Mouse (Mus musculus) heart, adult 2 months (tissue): ENCODE data around the gene Cep295nl. TPM values are rescaled to one million over a fixed set of nuclear protein-coding genes. Genes with fewer than 3 reads are reported as not detected.

ENCODE experiments used
- DNase-seq, 2 experiments: peaks; one replicate each; pipeline ENCODE4 v3.0.0; 2021
- H3K27ac ChIP-seq: fragments of 200-600 bp; 2 replicates; pipeline ENCODE4 v1.8.1; 2022
- H3K27me3 ChIP-seq: fragments of 200-500 bp; 2 replicates; pipeline ENCODE4 v1.6.1; 2012; ENCODE audit warnings: mild to moderate bottlenecking, low read length, inconsistent platforms, mixed read lengths; ENCODE audit not compliant: control insufficient read depth, insufficient read depth
- H3K36me3 ChIP-seq: fragments of 200-500 bp; 2 replicates; pipeline ENCODE4 v1.6.1; 2012; ENCODE audit warnings: low read length, inconsistent platforms; ENCODE audit not compliant: control insufficient read depth, insufficient read depth
- H3K4me1 ChIP-seq: fragments of 200-500 bp; 2 replicates; pipeline ENCODE4 v1.6.1; 2011; ENCODE audit warnings: low read length; ENCODE audit not compliant: control insufficient read depth, insufficient read depth
- H3K4me3 ChIP-seq: fragments of 200-600 bp; 2 replicates; pipeline ENCODE4 v1.8.1; 2022
- H3K79me2 ChIP-seq: fragments of 200-500 bp; replicated peaks from 2 replicates; pipeline ENCODE4 v1.6.1; 2012; ENCODE audit warnings: mild to moderate bottlenecking, inconsistent platforms, low read length, moderate library complexity, mixed read lengths; ENCODE audit not compliant: control insufficient read depth, insufficient read depth
- H3K9ac ChIP-seq: fragments of 200-500 bp; 2 replicates; pipeline ENCODE4 v1.6.1; 2012; ENCODE audit warnings: low read depth, mild to moderate bottlenecking, control low read depth, inconsistent platforms, low read length, mixed read lengths
- CTCF ChIP-seq: fragments of 200-600 bp; IDR thresholded peaks from 2 replicates; pipeline ENCODE4 v1.8.1; 2022; ENCODE audit warnings: antibody characterized with exemption, mild to moderate bottlenecking, moderate library complexity
- EP300 ChIP-seq: fragments of 200-500 bp; IDR thresholded peaks from 2 replicates; pipeline ENCODE4 v1.6.1; 2011; ENCODE audit warnings: low read depth, low read length, control low read depth; ENCODE audit not compliant: insufficient read depth
- POLR2A ChIP-seq: fragments of 200-500 bp; IDR thresholded peaks from 2 replicates; pipeline ENCODE4 v1.6.1; 2011; ENCODE audit warnings: mild to moderate bottlenecking, low read depth, low read length, control low read depth; ENCODE audit not compliant: insufficient read depth
- WGBS: fragments of 180-500 bp; shearing (Covaris S2); methylation state at CpG from one replicate; pipeline ENCODE4 v1.1.7; 2018; 5-methylcytosine and 5-hydroxymethylcytosine counted together
- intact Hi-C: fragments of 180-260 bp; cut with DNase I; formaldehyde crosslinking; loops from one replicate; pipeline ENCODE4 v1.15.1; 2025
- polyA plus RNA-seq: library from polyadenylated mRNA; depleted of rRNA; stranded (reverse); fragments of >200 nt; gene quantifications from 2 replicates; pipeline ENCODE4 v1.2.3, GENCODE M21; 2012; rRNA removed
- total RNA-seq, 2 experiments: library from RNA; stranded (reverse); gene quantifications; 2 replicates each; pipeline ENCODE4 v1.2.3; 2021

Cep295nl gene
- total and polyA plus RNA-seq, 3 experiments = 0.18 to 0.65 (median 0.32) TPM

DNA sequence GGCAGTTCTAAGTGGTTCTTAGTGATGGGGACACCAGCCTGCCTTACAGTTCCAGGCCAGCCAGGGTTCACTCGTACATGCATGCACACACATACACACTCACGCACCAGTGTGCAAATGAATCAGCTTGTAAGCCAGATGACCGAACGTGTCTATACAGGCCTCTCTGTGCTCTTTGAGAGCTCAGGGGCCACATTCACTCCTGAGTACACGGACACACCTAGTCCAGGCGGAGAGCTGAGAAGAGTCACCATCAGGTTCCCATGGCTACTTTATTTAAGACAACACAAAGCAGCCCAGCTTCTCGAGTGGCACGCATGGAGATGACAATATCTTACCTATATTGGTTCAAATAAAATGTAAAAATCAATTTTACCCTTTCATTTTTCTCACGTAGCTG, 55.9 kb downstream of the Cep295nl start:
- Histone ChIP-seq H3K36me3 (no peaks in the 10 kb centered on the region), H3K4me1 (peaks cover 8% of the 10 kb centered on the region), H3K4me3 (no peak overlapping the region), H3K9ac (no peak overlapping the region), H3K27me3 (no peaks in the 10 kb centered on the region), H3K79me2 (no peaks in the 10 kb centered on the region), H3K27ac (no peak overlapping the region)
- WGBS = 90% methylated on average over 9 of the region's 9 CpGs
- intact Hi-C loops = no loop called here
- no peak for DNase-seq
- TF ChIP-seq POLR2A = no peak
- TF ChIP-seq CTCF = no peak
- TF ChIP-seq EP300 = no peak

DNA sequence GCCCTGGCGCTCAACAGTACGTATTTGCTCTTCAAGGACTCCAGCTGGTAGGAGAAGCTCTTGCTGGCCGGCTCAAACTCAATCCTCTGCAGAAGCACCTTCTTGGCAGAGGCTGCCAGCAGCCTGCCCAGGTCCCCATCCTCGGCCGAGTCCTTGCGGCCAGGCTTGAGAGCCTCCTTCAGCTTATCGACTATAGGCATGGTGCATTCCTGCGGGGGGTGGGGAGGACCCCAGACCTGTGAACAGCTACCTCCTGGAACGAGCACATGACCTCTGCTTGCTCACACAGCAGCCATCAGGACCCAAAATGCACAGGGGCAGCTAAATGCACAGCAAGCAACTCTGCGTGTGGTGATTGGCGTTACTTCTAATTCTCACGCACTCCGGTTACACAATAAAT, 56.5 kb downstream of the Cep295nl start:
- peaks cover 8% of the 10 kb centered on the region for H3K4me1 ChIP-seq
- WGBS = 85% methylated on average over 13 of the region's 13 CpGs
- no peak overlapping the region for H3K27ac ChIP-seq
- H3K9ac ChIP-seq = no peak overlapping the region
- DNase-seq = no peak
- H3K36me3 ChIP-seq = no peaks in the 10 kb centered on the region
- TF ChIP-seq CTCF = no peak
- TF ChIP-seq EP300 = no peak
- TF ChIP-seq POLR2A = no peak
- no peak overlapping the region for H3K4me3 ChIP-seq
- intact Hi-C loops = no loop called here
- H3K27me3 ChIP-seq = no peaks in the 10 kb centered on the region
- H3K79me2 ChIP-seq = no peaks in the 10 kb centered on the region

Other genes with a start within 250 kb of the Cep295nl start
- under 1 TPM; 0.11 to 0.26 TPM for gene Dnah17, start 211.9 kb downstream of the Cep295nl start, total RNA-seq
- 0.03 and 0.08 TPM in 2 replicates for gene Dnah17, start 211.9 kb downstream of the Cep295nl start, polyA plus RNA-seq
- 10 to 100 TPM; 54.1 to 56.0 TPM for gene Cyth1, start 93.9 kb downstream of the Cep295nl start, total RNA-seq
- gene Cyth1, start 93.9 kb downstream of the Cep295nl start, polyA plus RNA-seq = 30.7 and 39.6 TPM in 2 replicates
- gene Usp36, start 52.3 kb downstream of the Cep295nl start, total RNA-seq = 10 to 100 TPM; 13.1 to 15.5 TPM
- gene Usp36, start 52.3 kb downstream of the Cep295nl start, polyA plus RNA-seq = 10.3 and 14.6 TPM in 2 replicates
- gene Timp2, start 13.2 kb upstream of the Cep295nl start, total RNA-seq = 100 to 1,000 TPM in 1 of 2 experiments, 10 to 100 TPM in 1; 99.2 to 109 TPM
- 98.9 and 121 TPM in 2 replicates for gene Timp2, start 13.2 kb upstream of the Cep295nl start, polyA plus RNA-seq
- gene Lgals3bp, start 59.6 kb upstream of the Cep295nl start, total RNA-seq = 10 to 100 TPM; 20.2 to 28.6 TPM
- gene Lgals3bp, start 59.6 kb upstream of the Cep295nl start, polyA plus RNA-seq = 112 and 121 TPM in 2 replicates
- gene Cant1, start 76.6 kb upstream of the Cep295nl start, total RNA-seq = 10 to 100 TPM; 17.7 to 18.2 TPM
- 21.6 and 23.4 TPM in 2 replicates for gene Cant1, start 76.6 kb upstream of the Cep295nl start, polyA plus RNA-seq
- gene C1qtnf1, start 85.7 kb upstream of the Cep295nl start, total RNA-seq = 10 to 100 TPM; 15.2 to 16.0 TPM
- gene C1qtnf1, start 85.7 kb upstream of the Cep295nl start, polyA plus RNA-seq = 15.3 and 20.1 TPM in 2 replicates
- 1 to 10 TPM; 4.4 to 5.4 TPM for gene Engase, start 134.3 kb upstream of the Cep295nl start, total RNA-seq
- gene Engase, start 134.3 kb upstream of the Cep295nl start, polyA plus RNA-seq = 5.2 and 7.3 TPM in 2 replicates